Mouse (Mus musculus): Measurements from ENCODE around the gene Atxn1. TPM values are rescaled to one million over a fixed set of nuclear protein-coding genes. Genes with fewer than 3 reads are reported as not detected.

Atxn1 gene
- total RNA-seq, 2 experiments from 2014 or later, result under 0.01 to 2.4 TPM

DNA sequence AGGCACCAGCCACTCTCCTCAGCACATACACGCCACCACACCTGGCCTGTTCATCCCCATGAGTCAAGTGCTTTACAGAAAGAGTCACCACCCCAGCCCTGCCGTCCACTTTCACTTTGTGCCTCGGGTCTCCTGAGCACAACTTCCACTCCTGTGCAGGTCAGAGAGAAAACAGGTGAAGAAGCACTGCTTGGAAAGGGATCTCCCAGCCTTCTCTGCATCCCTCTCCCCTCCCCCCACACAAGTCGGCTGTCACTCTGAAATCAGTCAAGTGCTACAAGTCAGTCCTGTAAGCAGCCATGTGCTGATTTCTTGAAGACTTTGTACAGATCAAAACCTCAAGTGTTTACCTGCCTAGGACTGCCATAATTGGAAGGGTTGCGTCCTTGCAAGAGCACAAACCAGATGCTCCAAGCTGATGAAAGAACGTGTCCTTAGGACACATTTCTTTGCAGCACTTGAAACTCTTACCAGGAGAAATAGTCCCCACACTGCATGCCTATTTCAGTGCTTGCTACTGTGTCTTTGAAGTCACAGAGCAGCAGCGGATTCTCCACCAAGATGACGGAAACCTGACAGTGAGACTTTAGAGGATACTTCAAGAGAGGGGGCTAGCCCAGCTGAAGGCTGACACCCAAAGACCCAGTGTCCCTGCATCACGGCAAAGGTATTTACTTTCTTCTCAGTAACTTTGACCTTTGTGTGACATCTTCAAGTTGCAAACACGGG, 58.2 kb downstream of the Atxn1 start:
- no peak for ATAC-seq (replicated peaks; ENCODE audit: low FRiP score, poor library complexity, severe bottlenecking)

DNA sequence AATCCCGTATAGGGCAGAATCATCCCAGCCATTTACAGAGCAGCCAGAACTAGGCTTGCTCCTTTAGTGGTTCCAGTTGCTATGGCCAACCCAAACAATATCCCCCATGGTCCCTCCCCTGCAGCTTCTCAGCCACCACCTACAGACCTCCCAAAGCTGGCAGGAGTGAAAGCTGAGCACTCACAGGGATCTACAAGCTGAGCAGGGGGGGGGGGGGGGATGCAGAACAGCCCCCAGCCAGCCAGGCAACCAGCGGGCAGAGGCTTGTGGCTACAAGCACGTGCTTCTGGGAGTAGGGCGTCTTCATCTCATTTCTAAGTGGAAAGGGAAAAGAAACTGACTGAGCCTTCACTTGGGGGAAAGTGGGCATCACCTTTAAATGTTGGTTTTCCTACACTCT, 59.9 kb downstream of the Atxn1 start:
- ATAC-seq (replicated peaks; ENCODE audit: low FRiP score, poor library complexity, severe bottlenecking), result no peak

DNA sequence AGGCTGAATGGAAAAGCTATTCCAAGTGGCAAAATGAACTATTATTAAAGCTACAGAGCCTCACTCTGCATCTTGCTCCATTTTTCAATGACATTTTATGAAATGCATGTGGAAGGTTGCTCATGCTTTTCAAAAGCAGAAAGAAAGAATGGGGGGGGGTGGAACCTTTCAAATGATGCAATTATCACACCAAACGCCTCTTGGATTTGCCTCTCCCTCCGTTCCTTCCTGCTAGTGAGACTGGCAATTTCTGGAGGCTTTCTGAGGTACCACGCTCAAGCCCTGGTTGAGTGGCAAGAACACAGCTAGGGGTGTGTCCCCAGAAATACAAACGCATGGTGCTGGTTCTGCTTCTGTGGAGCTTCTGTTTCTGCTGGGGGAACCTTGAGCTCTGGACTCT, 60.4 kb downstream of the Atxn1 start:
- no peak for ATAC-seq (replicated peaks; ENCODE audit: low FRiP score, poor library complexity, severe bottlenecking)

DNA sequence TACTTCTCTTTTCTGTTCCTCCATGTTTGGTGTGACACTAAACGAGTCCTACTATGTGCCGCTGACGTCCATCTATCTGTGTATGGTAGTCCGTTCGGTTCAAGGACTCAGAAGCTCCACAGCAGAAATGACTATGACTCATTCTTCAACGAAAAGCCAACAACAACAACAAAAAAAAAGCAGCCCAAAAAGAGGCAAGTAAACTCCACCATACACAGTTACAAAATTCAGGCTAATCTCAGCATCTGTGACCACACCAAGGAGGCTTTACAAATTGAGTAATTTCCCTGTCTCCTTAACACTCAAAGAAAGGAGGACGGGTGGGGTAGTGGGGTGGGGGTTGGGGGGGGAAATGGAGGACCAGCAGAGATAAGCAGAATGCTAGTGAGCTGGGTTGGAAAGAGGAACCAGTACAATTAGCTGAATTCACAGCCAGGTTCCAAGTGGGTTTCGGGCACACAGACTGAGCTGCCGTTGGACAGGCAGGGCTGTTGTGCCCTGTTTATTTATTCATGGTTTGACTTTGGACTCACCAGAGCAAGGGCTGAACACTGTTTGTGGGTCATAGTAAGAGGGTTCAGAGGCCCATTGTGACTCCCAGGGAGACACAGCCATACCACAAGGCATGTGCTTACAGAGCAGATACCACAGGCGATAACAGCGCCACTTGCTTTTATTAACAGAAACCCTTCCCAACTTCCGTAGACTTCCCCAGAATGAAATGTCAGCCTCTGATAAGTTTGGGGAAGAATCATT, 61.1 kb downstream of the Atxn1 start:
- no peak for ATAC-seq (replicated peaks; ENCODE audit: low FRiP score, poor library complexity, severe bottlenecking)

DNA sequence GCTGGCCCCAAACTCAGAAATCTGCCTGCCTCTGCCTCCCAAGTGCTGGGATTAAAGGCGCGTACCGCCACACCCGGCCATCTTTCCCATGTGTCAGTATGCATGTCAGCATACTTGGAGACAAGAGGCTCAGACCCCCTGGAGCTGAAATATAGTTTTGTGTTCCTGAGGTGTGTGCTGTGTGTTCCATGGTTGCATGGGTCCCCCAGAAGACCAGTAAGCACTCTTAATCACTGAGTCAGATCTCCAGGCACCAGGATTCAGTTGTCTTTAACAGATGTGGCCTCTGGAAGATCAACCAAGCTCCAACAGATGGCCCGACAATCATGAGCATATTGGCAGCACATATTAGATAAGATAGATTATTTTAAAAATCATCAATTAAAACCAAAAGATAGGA, 62.4 kb downstream of the Atxn1 start:
- ATAC-seq (replicated peaks; ENCODE audit: low FRiP score, poor library complexity, severe bottlenecking), result no peak

DNA sequence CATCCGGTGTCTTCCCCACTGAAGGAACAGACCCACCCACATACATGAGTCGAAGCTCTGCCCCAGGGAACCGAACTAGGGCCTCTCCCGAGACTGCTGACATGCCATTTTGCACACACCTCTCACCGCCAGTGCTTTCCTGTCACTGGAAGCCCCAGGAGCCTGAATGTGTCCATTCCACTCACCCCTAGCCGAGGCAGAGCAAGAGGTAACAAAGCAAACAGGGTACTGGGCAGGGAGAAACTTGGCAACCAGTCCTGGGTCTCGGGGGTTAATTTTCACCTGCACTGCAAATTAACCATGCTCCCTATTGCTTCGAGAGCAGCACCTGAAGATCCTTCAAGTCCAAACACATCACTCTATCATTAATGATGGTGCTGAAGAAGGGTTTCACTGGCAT, 64.0 kb downstream of the Atxn1 start:
- ATAC-seq (replicated peaks; ENCODE audit: low FRiP score, poor library complexity, severe bottlenecking), result no peak

DNA sequence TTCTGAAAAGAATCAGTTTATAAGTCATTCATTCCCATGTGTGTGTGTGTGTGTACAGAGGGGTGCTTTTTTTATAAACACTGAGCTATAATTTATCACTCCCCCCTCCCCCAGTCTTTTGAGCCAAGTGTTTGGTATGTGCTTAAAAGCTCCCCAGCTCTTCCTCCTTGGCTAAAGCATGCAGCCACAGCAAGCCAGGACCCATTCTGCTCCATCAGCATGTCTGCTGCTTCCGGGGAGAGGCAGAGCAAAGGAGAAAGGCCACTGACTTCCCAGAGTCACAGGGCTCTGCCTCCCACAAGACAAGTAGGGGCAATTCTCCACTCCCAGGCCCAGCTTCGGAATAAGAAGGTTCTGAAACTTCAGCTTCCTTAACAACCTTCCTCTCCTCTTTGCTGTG, 67.2 kb downstream of the Atxn1 start:
- no peak for ATAC-seq (replicated peaks; ENCODE audit: low FRiP score, poor library complexity, severe bottlenecking)

DNA sequence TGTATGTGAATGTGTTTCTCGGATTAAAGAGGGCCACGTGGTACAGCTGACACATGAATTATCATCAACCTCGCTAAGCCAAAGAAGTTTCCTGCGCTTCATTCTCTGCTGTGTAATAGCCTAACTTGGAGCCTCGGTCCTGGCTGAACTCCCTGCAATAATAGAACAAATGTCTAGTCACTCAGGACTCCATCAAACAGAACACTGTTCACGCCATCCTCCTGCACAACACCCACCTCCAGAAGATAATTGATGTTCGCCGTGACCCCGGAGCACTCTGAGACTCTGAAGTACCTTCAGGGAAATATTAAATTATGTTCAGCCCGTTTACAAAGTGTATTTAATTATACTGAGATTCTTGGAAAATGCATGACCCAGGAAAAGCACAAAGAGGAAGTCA, 70.0 kb downstream of the Atxn1 start:
- no peak for ATAC-seq (replicated peaks; ENCODE audit: low FRiP score, poor library complexity, severe bottlenecking)

DNA sequence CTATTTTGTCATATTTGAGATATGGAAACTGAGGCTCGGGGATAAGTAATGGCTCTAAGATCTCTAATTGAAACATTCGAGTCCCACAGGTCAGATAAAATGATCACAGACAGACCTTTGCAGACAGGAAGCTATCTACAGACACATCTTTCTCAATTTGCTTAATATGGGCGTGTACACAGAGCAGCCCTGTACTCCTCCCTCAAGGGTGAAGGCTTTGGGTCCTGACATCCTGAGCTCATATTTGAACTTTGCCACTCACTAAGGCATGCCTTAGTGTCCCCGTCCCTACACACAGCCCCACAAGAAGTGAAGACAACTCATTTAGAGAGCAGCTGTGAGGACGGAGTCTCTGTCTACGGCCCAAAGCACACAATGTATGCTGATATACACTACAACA, 70.6 kb downstream of the Atxn1 start:
- ATAC-seq (replicated peaks; ENCODE audit: low FRiP score, poor library complexity, severe bottlenecking), result no peak

DNA sequence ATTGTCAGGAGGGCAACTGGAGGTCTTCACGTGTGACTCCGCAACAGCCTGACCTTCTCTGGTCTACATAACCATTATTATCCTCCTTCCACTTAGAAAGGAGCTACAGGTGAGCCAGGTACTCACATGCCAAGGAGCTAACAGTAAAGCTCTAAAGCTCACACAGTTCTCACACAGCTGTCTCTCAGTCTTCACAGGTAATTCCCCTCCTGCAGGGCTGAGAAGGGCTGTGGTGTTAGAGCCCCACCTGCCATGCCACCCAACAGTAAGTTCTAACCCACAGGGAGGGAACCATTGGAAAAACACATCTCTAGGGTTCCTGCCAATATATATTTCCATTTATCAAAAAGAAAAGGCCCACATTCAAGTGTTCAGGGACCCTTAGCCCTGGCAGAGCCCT, 73.7 kb downstream of the Atxn1 start:
- ATAC-seq (replicated peaks; ENCODE audit: low FRiP score, poor library complexity, severe bottlenecking), result no peak

DNA sequence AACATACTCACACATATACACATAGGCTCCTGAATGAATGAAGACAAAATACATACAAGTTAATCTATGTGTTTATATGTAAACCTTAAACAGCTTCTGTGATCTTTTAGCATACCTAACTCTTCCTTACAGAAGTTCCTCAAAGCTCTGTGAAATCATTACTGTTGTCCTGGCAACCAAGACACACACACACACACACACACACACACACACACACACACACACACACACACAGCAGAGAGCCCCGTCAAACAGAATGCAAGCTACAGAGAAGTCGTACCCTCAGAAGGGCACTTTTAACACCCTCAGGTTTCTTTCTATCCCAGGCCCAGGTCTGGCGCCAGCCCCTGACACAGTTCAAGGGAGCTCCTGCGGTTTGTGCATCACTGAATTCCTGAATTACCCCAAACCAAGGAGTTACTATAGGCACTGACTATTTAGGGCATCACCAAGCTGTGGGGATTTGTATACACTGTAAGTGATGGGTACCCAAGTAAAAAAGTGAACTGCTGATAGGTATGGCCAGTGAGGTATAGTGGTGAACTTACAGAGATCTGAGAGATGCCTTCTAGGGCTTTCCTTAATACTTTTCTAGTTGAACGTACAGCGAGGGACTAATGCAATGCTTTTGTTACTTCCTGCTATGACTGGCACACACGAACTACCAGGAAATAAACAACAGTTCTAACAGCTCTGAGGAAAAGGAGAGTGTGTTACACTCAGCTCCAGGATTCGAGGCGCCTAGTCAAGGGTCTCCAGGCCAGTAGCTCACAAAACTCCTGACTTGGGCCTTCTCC, 75.7 kb downstream of the Atxn1 start:
- ATAC-seq (replicated peaks; ENCODE audit: low FRiP score, poor library complexity, severe bottlenecking), result no peak

DNA sequence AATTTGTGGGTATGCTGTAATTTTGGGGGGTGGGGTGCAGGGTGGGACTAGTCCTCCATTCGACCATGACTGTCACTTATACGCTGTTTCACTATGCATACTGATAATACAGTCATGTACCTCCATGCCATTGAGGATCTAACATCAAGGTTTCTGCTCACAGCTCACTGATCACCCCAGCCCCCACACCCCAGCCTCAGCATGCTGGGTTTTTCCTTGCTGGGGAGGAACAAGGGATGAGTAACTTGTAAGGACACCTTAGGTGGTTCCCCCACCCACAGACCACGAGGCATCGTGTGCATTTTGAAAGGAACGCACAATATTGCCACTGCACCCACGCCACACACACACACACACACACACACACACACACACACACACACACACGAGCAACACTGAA, 79.9 kb downstream of the Atxn1 start:
- no peak for ATAC-seq (replicated peaks; ENCODE audit: low FRiP score, poor library complexity, severe bottlenecking)

DNA sequence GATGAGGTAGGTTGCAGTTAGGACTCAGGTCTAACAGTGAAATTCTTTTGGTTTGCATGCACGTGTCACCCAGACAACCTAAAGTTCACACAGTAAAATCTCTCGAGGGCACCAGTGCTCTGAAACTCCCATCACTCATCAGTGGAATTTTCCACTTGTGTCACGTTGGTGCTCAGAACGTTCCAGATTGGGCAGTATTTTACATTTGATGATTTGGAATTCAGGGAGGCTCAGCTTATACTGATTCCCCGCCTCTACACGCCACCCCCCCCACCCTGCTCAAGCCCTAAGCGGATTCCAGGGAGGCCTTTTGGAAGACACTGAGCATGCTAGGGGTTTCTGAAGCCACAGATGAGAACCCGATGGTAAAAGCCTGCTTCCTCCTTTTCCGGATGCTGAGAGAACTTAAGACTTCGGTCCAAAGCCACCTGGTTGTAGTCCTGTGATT, 81.0 kb downstream of the Atxn1 start:
- no peak for ATAC-seq (replicated peaks; ENCODE audit: low FRiP score, poor library complexity, severe bottlenecking)

DNA sequence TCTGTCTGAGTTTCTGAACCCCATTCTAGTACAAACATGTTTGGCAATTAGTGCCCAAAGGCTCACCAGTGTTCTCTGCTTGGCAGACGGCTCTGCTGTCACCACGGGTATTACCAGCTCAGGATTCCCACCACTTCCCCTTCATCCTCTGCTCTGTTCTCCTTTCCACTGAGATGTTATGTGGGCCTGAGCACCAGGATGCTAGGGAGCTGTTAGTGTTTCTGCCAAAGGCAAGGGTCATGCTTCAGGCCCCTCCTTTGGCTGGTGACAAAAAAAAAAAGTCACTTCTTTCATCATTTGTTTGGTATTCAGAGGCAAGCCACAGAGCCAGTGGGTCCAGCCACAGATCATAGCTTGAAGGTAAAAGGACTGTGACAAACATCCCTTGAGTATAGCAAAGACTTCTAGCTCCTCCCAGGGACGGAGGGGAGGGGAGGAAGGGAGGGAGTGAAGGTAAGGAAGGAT, 81.8 kb downstream of the Atxn1 start:
- no peak for ATAC-seq (replicated peaks; ENCODE audit: low FRiP score, poor library complexity, severe bottlenecking)

DNA sequence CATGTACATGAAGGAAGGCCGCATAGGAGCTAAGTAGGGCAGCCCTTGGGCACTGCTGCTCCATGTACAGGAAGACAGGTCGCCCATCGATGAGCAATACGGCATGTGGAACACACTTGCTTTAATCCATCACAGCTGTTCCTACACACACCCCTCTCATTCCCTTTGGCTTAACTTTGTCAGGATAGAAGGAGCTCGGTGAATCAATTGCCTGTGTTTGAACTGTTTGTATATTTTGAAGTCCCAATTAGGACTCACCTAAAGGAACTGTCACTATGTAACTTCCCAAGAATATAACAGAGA, 84.3 kb downstream of the Atxn1 start:
- ATAC-seq (replicated peaks; ENCODE audit: low FRiP score, poor library complexity, severe bottlenecking), result no peak

DNA sequence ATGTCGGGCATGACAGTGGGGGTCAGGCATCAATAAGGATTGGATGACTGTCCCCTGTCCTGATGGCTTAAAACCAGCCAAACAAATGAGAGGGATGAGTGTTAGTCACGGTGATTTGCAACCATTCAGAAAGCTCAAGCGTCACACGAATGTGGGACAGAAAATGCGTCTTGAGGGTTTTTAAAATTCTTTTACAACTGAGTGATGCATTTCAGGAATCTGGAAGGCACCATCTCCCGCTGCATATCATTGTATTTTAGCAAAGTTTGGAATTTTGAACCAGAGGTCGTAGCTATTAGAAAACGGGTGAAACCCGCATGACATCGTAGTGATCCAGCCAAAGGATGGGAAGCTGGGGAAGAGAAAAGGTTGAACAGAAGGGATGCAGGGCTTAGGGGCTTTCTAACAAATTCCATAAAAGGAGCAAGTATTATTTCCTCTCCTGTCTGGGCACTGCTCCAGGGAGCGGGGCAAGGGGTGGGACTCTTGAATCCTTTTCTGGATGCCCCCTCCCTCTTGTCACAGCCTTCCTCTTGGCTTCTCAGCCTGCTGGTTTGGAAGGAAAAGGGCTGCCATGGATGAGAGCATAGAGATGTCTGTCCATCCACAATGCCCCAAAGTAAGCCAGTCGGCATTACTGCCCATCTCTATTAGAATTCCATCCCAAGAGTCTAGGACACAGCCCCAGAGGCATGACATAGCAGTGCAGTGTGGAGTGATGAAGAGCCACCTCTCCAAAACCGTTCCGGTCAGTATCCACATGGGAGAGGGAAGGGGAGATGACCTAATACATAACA, 84.9 kb downstream of the Atxn1 start:
- ATAC-seq (replicated peaks; ENCODE audit: low FRiP score, poor library complexity, severe bottlenecking), result no peak

DNA sequence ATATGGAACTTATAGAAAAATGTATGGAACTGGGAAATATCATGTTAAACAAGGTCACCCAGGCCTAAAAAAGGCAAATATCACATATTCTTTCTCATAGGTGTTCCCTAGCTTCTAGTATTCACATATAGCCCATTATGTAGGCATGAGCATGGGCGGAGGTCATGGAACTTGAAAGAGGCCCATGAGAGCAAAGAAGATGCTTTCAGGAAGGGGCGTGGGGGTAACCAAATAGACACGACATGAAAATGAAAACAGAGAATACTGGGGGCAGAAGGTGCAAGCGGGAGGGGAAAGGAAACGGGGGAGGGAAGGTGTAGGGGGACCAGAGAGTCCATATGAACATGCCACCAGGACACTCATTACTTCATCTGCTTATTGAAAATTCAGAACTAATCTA, 87.9 kb downstream of the Atxn1 start:
- no peak for ATAC-seq (replicated peaks; ENCODE audit: low FRiP score, poor library complexity, severe bottlenecking)

DNA sequence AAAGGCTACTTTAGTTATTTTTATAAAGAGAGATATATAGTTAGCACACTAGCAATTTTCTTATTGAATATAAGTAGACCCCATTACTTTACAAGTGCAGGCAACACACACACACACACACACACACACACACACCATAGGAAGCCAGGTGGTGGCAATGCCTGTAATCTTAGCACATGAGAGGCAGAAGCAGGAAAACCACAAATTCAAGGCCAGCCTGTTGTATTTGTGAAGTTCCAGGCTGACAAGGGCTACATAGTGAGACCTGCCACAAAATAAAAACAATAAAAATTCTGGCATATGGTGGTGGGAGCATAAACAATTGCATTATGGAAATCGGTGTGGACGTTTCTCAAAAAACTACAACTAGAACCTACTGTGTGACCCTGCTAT, 88.4 kb downstream of the Atxn1 start:
- no peak for ATAC-seq (replicated peaks; ENCODE audit: low FRiP score, poor library complexity, severe bottlenecking)

DNA sequence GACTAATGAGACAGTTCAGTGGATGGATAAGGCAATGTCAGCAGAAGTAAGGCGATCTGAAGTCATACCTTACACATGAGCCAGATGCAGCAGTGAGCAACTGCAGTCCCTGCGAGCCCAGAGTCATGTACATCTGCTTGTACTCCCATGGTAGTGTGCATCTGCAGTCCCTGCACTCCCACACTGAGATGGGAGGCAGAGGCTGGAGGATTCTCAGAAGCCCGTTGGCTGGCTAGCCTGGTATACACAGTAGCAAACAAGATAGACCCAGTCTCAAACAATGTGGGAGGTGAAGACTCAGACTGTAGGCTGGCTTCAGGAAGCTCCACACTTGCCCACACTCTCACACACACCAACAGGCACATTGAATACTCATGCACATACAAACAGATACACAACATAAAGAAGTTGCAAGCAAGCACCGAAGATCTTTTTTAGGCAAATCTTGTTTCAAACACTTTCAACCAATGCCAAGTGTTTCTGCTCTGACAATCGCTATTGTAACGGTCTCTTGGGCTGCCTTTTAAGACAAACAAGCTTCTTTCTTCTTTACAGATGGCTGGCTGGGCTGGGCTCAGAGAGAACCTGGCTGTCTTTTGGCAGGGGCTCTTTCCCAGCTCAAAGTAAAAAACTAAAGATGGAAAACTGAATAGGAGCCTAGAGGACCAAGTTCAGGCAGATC, 89.0 kb downstream of the Atxn1 start:
- no peak for ATAC-seq (replicated peaks; ENCODE audit: low FRiP score, poor library complexity, severe bottlenecking)

DNA sequence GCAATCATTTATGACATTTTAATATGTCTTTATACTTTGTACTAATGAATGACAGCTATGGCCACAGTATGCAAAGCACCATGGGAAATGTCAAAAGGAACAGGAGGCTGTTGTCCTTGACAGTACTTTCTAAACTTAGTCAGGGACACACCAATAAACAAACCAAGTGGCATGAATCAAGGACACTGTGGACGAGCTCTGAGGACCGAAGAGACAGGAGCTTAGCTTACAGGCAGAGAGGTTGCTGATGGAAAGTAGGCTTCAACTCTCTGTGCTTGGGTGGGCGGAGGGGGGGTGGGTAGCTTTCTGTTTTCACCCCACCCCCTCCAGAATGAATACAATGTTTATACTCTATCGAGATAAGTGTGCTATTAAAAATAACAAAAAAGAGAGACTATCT, 90.6 kb downstream of the Atxn1 start:
- no peak for ATAC-seq (replicated peaks; ENCODE audit: low FRiP score, poor library complexity, severe bottlenecking)

Measured in erythroblast, adult 5-6 weeks (primary cell).